ENCODE assay signal across 26 mouse cellular contexts in genomic region chr2:21222453-21223384, GRCm38 (mm10). TPM values are rescaled to one million over a fixed set of nuclear protein-coding genes. Genes with fewer than 3 reads are reported as not detected.
DNase-seq lines count a peak whose midpoint lies in the region; ATAC-seq and TF ChIP-seq lines count a peak whose summit lies in the region.
"Had no signal": no experiment of that assay in that cellular context is flagged by ENCODE, and none has a peak within 500 bp of the region (broad histone marks: within the 10 kb centered on the region; RNA-seq: fewer than 3 reads in every experiment).

No protein-coding gene starts in this region.

- H3K4me1 ChIP-seq in liver, embryonic 12.5 days = no peaks in the 10 kb centered on the region
- no peaks in the 10 kb centered on the region for H3K4me1 ChIP-seq in liver, embryonic 11.5 days (replicated peaks; ENCODE audit: control insufficient read depth, insufficient read depth, low read length)
- no peaks in the 10 kb centered on the region for H3K4me1 ChIP-seq in intestine, postnatal 0 days (replicated peaks; ENCODE audit: control insufficient read depth, insufficient read depth, low read length)
- no peaks in the 10 kb centered on the region for H3K4me1 ChIP-seq in kidney, embryonic 14.5 days (ENCODE audit: control insufficient read depth, insufficient read depth, low read length)
- H3K4me1 ChIP-seq: embryonic facial prominence, embryonic 12.5 days; hindbrain, embryonic 12.5 days; midbrain, embryonic 12.5 days; neural tube, embryonic 12.5 days had no signal

- DNase-seq in liver, embryonic 11.5 days (ENCODE audit: low spot score) = no peak
- DNase-seq in thymus, postnatal 4 days = peak; percentile 34
- DNase-seq in cerebellum, postnatal 14 days = no peak
- DNase-seq: adrenal gland, adult 8-10 months; cerebellum, adult 8-10 months; gastrocnemius, postnatal 25 days; kidney, adult 18-20 months; kidney, postnatal 10 days; left cerebral cortex, postnatal 4 days; liver; lung, embryonic 14.5 days; right cerebral cortex, adult 18-20 months; spleen, adult 18-20 months had no signal

- no peak for TF ChIP-seq CTCF in intestine, postnatal 0 days (IDR thresholded peaks at IDR 0.05; ENCODE audit: low read depth)

- H3K4me2 ChIP-seq in liver, embryonic 12.5 days = no peak overlapping the region
- no peak overlapping the region for H3K4me2 ChIP-seq in liver, embryonic 11.5 days
- no peak overlapping the region for H3K4me2 ChIP-seq in intestine, postnatal 0 days (replicated peaks; ENCODE audit: low read depth)
- no peak overlapping the region for H3K4me2 ChIP-seq in kidney, embryonic 14.5 days (replicated peaks; ENCODE audit: low read depth, low read length)
- H3K4me2 ChIP-seq: embryonic facial prominence, embryonic 12.5 days; hindbrain, embryonic 12.5 days; lung, embryonic 14.5 days; midbrain, embryonic 12.5 days; neural tube, embryonic 12.5 days had no signal

- H3K36me3 ChIP-seq in liver, embryonic 12.5 days = no peaks in the 10 kb centered on the region
- no peaks in the 10 kb centered on the region for H3K36me3 ChIP-seq in liver, embryonic 11.5 days (ENCODE audit: control insufficient read depth, insufficient read depth, low read length)
- no peaks in the 10 kb centered on the region for H3K36me3 ChIP-seq in intestine, postnatal 0 days (ENCODE audit: control insufficient read depth, insufficient read depth)
- H3K36me3 ChIP-seq in kidney, embryonic 14.5 days (ENCODE audit: control insufficient read depth, insufficient read depth, low read length) = no peaks in the 10 kb centered on the region
- H3K36me3 ChIP-seq: embryonic facial prominence, embryonic 12.5 days; hindbrain, embryonic 12.5 days; midbrain, embryonic 12.5 days; neural tube, embryonic 12.5 days had no signal

- no peak overlapping the region for H3K9ac ChIP-seq in liver, embryonic 12.5 days
- H3K9ac ChIP-seq in liver, embryonic 11.5 days (ENCODE audit: low read depth, low read length) = no peak overlapping the region
- H3K9ac ChIP-seq in intestine, postnatal 0 days (ENCODE audit: low read depth, low read length) = no peak overlapping the region
- no peak overlapping the region for H3K9ac ChIP-seq in kidney, embryonic 14.5 days (ENCODE audit: low read depth, low read length)
- H3K9ac ChIP-seq: embryonic facial prominence, embryonic 12.5 days; hindbrain, embryonic 12.5 days; lung, embryonic 14.5 days; midbrain, embryonic 12.5 days; neural tube, embryonic 12.5 days had no signal

- H3K4me3 ChIP-seq in liver, embryonic 12.5 days = no peak overlapping the region
- H3K4me3 ChIP-seq in liver, embryonic 11.5 days (ENCODE audit: low read depth, low read length) = no peak overlapping the region
- no peak overlapping the region for H3K4me3 ChIP-seq in intestine, postnatal 0 days (ENCODE audit: low read depth, low read length)
- H3K4me3 ChIP-seq in kidney, embryonic 14.5 days (ENCODE audit: low read length) = no peak overlapping the region
- H3K4me3 ChIP-seq: embryonic facial prominence, embryonic 12.5 days; erythroblast, embryonic 14.5 days; hindbrain, embryonic 12.5 days; layer of hippocampus, adult 2 months; midbrain, embryonic 12.5 days; neural tube, embryonic 12.5 days had no signal

- no peaks in the 10 kb centered on the region for H3K27me3 ChIP-seq in liver, embryonic 12.5 days (replicated peaks)
- H3K27me3 ChIP-seq in liver, embryonic 11.5 days (replicated peaks; ENCODE audit: control insufficient read depth, insufficient read depth, low read length) = no peaks in the 10 kb centered on the region
- H3K27me3 ChIP-seq in intestine, postnatal 0 days (replicated peaks; ENCODE audit: control insufficient read depth, insufficient read depth, low read length) = no peaks in the 10 kb centered on the region
- no peaks in the 10 kb centered on the region for H3K27me3 ChIP-seq in kidney, embryonic 14.5 days (ENCODE audit: control insufficient read depth, insufficient read depth, low read length)
- H3K27me3 ChIP-seq: embryonic facial prominence, embryonic 12.5 days; hindbrain, embryonic 12.5 days; midbrain, embryonic 12.5 days; neural tube, embryonic 12.5 days had no signal

- no peak overlapping the region for H3K27ac ChIP-seq in liver, embryonic 12.5 days
- H3K27ac ChIP-seq in liver, embryonic 11.5 days (ENCODE audit: low read depth, low read length) = no peak overlapping the region
- H3K27ac ChIP-seq in intestine, postnatal 0 days (ENCODE audit: low read depth, low read length) = no peak overlapping the region
- no peak overlapping the region for H3K27ac ChIP-seq in kidney, embryonic 14.5 days (ENCODE audit: low read depth, low read length)
- H3K27ac ChIP-seq: embryonic facial prominence, embryonic 12.5 days; hindbrain, embryonic 12.5 days; layer of hippocampus, adult 2 months; macrophage; midbrain, embryonic 12.5 days; neural tube, embryonic 12.5 days had no signal

- 47% methylated on average over 9 of the region's 9 CpGs for WGBS in liver, embryonic 12.5 days (ENCODE audit: insufficient replicate concordance)
- 72% methylated on average over 9 of the region's 9 CpGs for WGBS in liver, embryonic 11.5 days
- 49% methylated on average over 9 of the region's 9 CpGs for WGBS in intestine, postnatal 0 days
- WGBS in kidney, embryonic 14.5 days = 91% methylated on average over 9 of the region's 9 CpGs

- ATAC-seq in liver, embryonic 12.5 days = 0 out of 2 replicates have a peak, but pooled peaks have one; percentile 21
- no peak for ATAC-seq in liver, embryonic 11.5 days (replicated peaks; ENCODE audit: low FRiP score)
- ATAC-seq in common myeloid progenitor, adult 5-6 weeks (replicated peaks; ENCODE audit: low read depth, poor library complexity, severe bottlenecking) = peak; percentile 76
- ATAC-seq in intestine, postnatal 0 days = peak; percentile 85
- no peak for ATAC-seq in megakaryocyte-erythroid progenitor cell, adult 5-6 weeks (replicated peaks; ENCODE audit: low FRiP score, low TSS enrichment, poor library complexity, severe bottlenecking)
- no peak for ATAC-seq in kidney, embryonic 14.5 days (ENCODE audit: low FRiP score, low TSS enrichment)
- ATAC-seq: forebrain, embryonic 14.5 days had no signal

- H3K9me3 ChIP-seq in liver, embryonic 12.5 days (replicated peaks) = no peaks in the 10 kb centered on the region
- no peaks in the 10 kb centered on the region for H3K9me3 ChIP-seq in liver, embryonic 11.5 days (ENCODE audit: control insufficient read depth, low read length)
- no peaks in the 10 kb centered on the region for H3K9me3 ChIP-seq in intestine, postnatal 0 days (ENCODE audit: control insufficient read depth)
- no peaks in the 10 kb centered on the region for H3K9me3 ChIP-seq in kidney, embryonic 14.5 days (ENCODE audit: control insufficient read depth, low read length)
- H3K9me3 ChIP-seq: embryonic facial prominence, embryonic 12.5 days; hindbrain, embryonic 12.5 days; midbrain, embryonic 12.5 days; neural tube, embryonic 12.5 days had no signal

RNA-seq across cellular contexts. Expression of gene Thnsl1, which starts 17.2 kb away (rescaled TPM):
- 2.8 and 3.1 TPM in 2 replicates for polyA plus RNA-seq in liver, embryonic 12.5 days (2016; fragmentation: Nextera tagmentation; extraction: Ambion mirVana)
- 4.0 and 6.0 TPM in 2 replicates for polyA plus RNA-seq in liver, embryonic 11.5 days (2014; fragmentation: Nextera tagmentation; extraction: Ambion mirVana)
- total RNA-seq in common myeloid progenitor, adult 5-6 weeks (2017) = 7.2 and 8.4 TPM in 2 replicates
- 3.3 and 3.9 TPM in 2 replicates for polyA plus RNA-seq in intestine, postnatal 0 days (2015; fragmentation: Nextera tagmentation; extraction: Ambion mirVana)
- total RNA-seq in megakaryocyte-erythroid progenitor cell, adult 5-6 weeks (2014; fragmentation: Nextera tagmentation) = 1.9 and 2.5 TPM in 2 replicates
- total RNA-seq in megakaryocyte-erythroid progenitor cell, adult 5-6 weeks (2017) = 2.0 and 3.5 TPM in 2 replicates
- 5.2 and 8.8 TPM in 2 replicates for polyA plus RNA-seq in kidney, embryonic 14.5 days (2014; fragmentation: Nextera tagmentation; extraction: Ambion mirVana)
- polyA plus RNA-seq: erythroblast, embryonic 14.5 days had no signal

RNA-seq across cellular contexts. Expression of gene Enkur, which starts 17.6 kb away (rescaled TPM):
- polyA plus RNA-seq in liver, embryonic 12.5 days (2016; fragmentation: Nextera tagmentation; extraction: Ambion mirVana) = not detected in 2 replicates
- 0.16 and 0.27 TPM in 2 replicates for polyA plus RNA-seq in liver, embryonic 11.5 days (2014; fragmentation: Nextera tagmentation; extraction: Ambion mirVana)
- 1.6 and 7.5 TPM in 2 replicates for total RNA-seq in common myeloid progenitor, adult 5-6 weeks (2017)
- 2.8 and 3.2 TPM in 2 replicates for polyA plus RNA-seq in intestine, postnatal 0 days (2015; fragmentation: Nextera tagmentation; extraction: Ambion mirVana)
- total RNA-seq in megakaryocyte-erythroid progenitor cell, adult 5-6 weeks (2014; fragmentation: Nextera tagmentation) = not detected in 2 replicates
- total RNA-seq in megakaryocyte-erythroid progenitor cell, adult 5-6 weeks (2017) = 0.72 TPM in 1 of 2 replicates, not detected in the other
- 0.35 and 0.59 TPM in 2 replicates for polyA plus RNA-seq in kidney, embryonic 14.5 days (2014; fragmentation: Nextera tagmentation; extraction: Ambion mirVana)
- polyA plus RNA-seq: erythroblast, embryonic 14.5 days; macrophage had no signal

Comparison
In these comparisons a context has a peak if more than half of its experiments do, and no peak if none do; other contexts are left out.
1. ATAC-seq: peak in liver, embryonic 12.5 days (single experiment), common myeloid progenitor, adult 5-6 weeks (single experiment) and intestine, postnatal 0 days (single experiment); none in liver, embryonic 11.5 days (single experiment), megakaryocyte-erythroid progenitor cell, adult 5-6 weeks (single experiment) and kidney, embryonic 14.5 days (single experiment).